ENCODE assay signal across 34 mouse cellular contexts in genomic region chr13:59694008-59694407, GRCm38 (mm10). TPM values are rescaled to one million over a fixed set of nuclear protein-coding genes. Genes with fewer than 3 reads are reported as not detected.
"Had no signal": no experiment of that assay in that cellular context is flagged by ENCODE, and none has a peak within 500 bp of the region (broad histone marks: within the 10 kb centered on the region; RNA-seq: fewer than 3 reads in every experiment).

4921517D22Rik (minus strand) TSS chr13:59694108.

- H3K27ac ChIP-seq: embryonic facial prominence, embryonic 10.5 days; embryonic facial prominence, embryonic 12.5 days; embryonic facial prominence, embryonic 13.5 days; embryonic facial prominence, embryonic 15.5 days; forebrain, embryonic 10.5 days; forebrain, embryonic 12.5 days; forebrain, embryonic 13.5 days; forebrain, embryonic 15.5 days; gastrocnemius, adult 2 months; heart, adult 2 months had no signal

- H3K4me3 ChIP-seq: embryonic facial prominence, embryonic 10.5 days; embryonic facial prominence, embryonic 12.5 days; embryonic facial prominence, embryonic 13.5 days; embryonic facial prominence, embryonic 15.5 days; erythroblast, embryonic 14.5 days; forebrain, embryonic 10.5 days; forebrain, embryonic 12.5 days; forebrain, embryonic 13.5 days; forebrain, embryonic 15.5 days; gastrocnemius, adult 2 months; heart, adult 2 months had no signal

- H3K4me1 ChIP-seq: embryonic facial prominence, embryonic 10.5 days; embryonic facial prominence, embryonic 12.5 days; embryonic facial prominence, embryonic 13.5 days; embryonic facial prominence, embryonic 15.5 days; forebrain, embryonic 13.5 days; forebrain, embryonic 15.5 days had no signal

- H3K36me3 ChIP-seq: embryonic facial prominence, embryonic 10.5 days; embryonic facial prominence, embryonic 12.5 days; embryonic facial prominence, embryonic 13.5 days; embryonic facial prominence, embryonic 15.5 days; forebrain, embryonic 10.5 days; forebrain, embryonic 12.5 days; forebrain, embryonic 15.5 days had no signal

- H3K27me3 ChIP-seq: embryonic facial prominence, embryonic 12.5 days; embryonic facial prominence, embryonic 13.5 days; embryonic facial prominence, embryonic 15.5 days; forebrain, embryonic 12.5 days; forebrain, embryonic 13.5 days; forebrain, embryonic 15.5 days had no signal

- H3K9ac ChIP-seq: embryonic facial prominence, embryonic 12.5 days; embryonic facial prominence, embryonic 13.5 days; embryonic facial prominence, embryonic 15.5 days; forebrain, embryonic 12.5 days; forebrain, embryonic 13.5 days; forebrain, embryonic 15.5 days; forebrain, postnatal 0 days had no signal

- H3K9me3 ChIP-seq: embryonic facial prominence, embryonic 12.5 days; embryonic facial prominence, embryonic 13.5 days; embryonic facial prominence, embryonic 15.5 days; forebrain, embryonic 13.5 days; forebrain, embryonic 15.5 days had no signal

- DNase-seq: cerebellum, adult 2 months; cerebellum, adult 8-10 months; cerebellum, adult 9-10 months; cerebellum, adult 9-11 months; cerebellum, postnatal 10 days; cerebellum, postnatal 14 days; cerebellum, postnatal 25 days; cerebellum, postnatal 36 days; embryo, embryonic 11 days; forebrain, postnatal 0 days; gastrocnemius, adult 2 months; gastrocnemius, postnatal 10 days; gastrocnemius, postnatal 14 days; gastrocnemius, postnatal 25 days; gastrocnemius, postnatal 36 days; heart, adult 11 months; heart, adult 18-20 months; heart, adult 2 months had no signal

- H3K4me2 ChIP-seq: embryonic facial prominence, embryonic 12.5 days; embryonic facial prominence, embryonic 13.5 days; embryonic facial prominence, embryonic 15.5 days; forebrain, embryonic 12.5 days; forebrain, embryonic 13.5 days; forebrain, embryonic 15.5 days had no signal

- ATAC-seq: forebrain, embryonic 13.5 days; forebrain, embryonic 14.5 days; forebrain, embryonic 15.5 days; forebrain, embryonic 16.5 days; forebrain, postnatal 0 days had no signal

RNA-seq across cellular contexts. Expression of gene 4921517D22Rik, which starts in this region (rescaled TPM):
- polyA plus RNA-seq: cerebellum, adult 2 months; cortical plate, adult 2 months; embryonic facial prominence, embryonic 10.5 days; embryonic facial prominence, embryonic 11.5 days; embryonic facial prominence, embryonic 12.5 days; embryonic facial prominence, embryonic 13.5 days; embryonic facial prominence, embryonic 14.5 days; embryonic facial prominence, embryonic 15.5 days; erythroblast, embryonic 14.5 days; forebrain, embryonic 10.5 days; forebrain, embryonic 11.5 days; forebrain, embryonic 12.5 days; forebrain, embryonic 13.5 days; forebrain, embryonic 14.5 days; forebrain, embryonic 15.5 days; forebrain, embryonic 16.5 days; forebrain, postnatal 0 days; frontal cortex, adult 2 months; heart, adult 2 months had no signal
